Mouse (Mus musculus): Measurements from ENCODE around the gene Bdnf. TPM values are rescaled to one million over a fixed set of nuclear protein-coding genes. Genes with fewer than 3 reads are reported as not detected.
A peak's percentile ranks its signal among the peaks of the same experiment; 100 is the strongest.

Bdnf gene
- total and polyA plus RNA-seq, 3 experiments = 0.04 TPM; not detected in 2

- Histone ChIP-seq H3K79me2 (replicated peaks; ENCODE audit: control insufficient read depth, extremely low read depth, insufficient read depth, poor library complexity, severe bottlenecking) (no peaks in the 10 kb centered on the region), H3K9ac (ENCODE audit: insufficient read depth, low read depth) (no peak overlapping the region), H3K4me2 (ENCODE audit: insufficient read depth, low read depth, poor library complexity, severe bottlenecking) (no peak overlapping the region), H3K9me3 (replicated peaks; ENCODE audit: low read length) (no peaks in the 10 kb centered on the region), H3K4me3 (replicated peaks in 1 of 3; ENCODE audit: low read depth in 2 of 3, low read length in 2 of 3, poor library complexity in 1 of 3) (no peak overlapping the region), H3K4me1 (ENCODE audit: control insufficient read depth in 1 of 2, insufficient read depth in 2 of 2) (peaks cover 3 to 34% of the 10 kb centered on the region in 2 experiments; a peak in 3 of 4 replicates), H3K36me3 (replicated peaks in 1 of 2; ENCODE audit: control insufficient read depth in 1 of 2, insufficient read depth in 1 of 2, low read length in 1 of 2) (no peaks in the 10 kb centered on the region), H3K27ac (ENCODE audit: insufficient read depth, low read depth) (no peak overlapping the region), H3K27me3 (replicated peaks) (no peaks in the 10 kb centered on the region)
- DNase-seq (ENCODE audit: extremely low read depth) = no peak
- dilution Hi-C loops (cut with MboI; ENCODE audit: extremely low pct_ligation_motif_present, extremely low pct_unique_long_range_greater_than_20kb, low sequenced_read_pairs) (no loop called here), in situ Hi-C loops (cut with MboI; ENCODE audit: low pct_ligation_motif_present, low pct_unique_long_range_greater_than_20kb, low sequenced_read_pairs) (no loop called here)
- no peak for TF ChIP-seq TCF12 (IDR thresholded peaks at IDR 0.05; ENCODE audit: low read depth, low read length)
Observed at GRCm38 (mm10) chr2:109706524-109706923, 32.0 kb downstream of the Bdnf start.

GRCm38 (mm10) chr2:109709346-109709745 is 34.8 kb downstream of the Bdnf start:
- in situ Hi-C loops (cut with MboI; ENCODE audit: low pct_ligation_motif_present, low pct_unique_long_range_greater_than_20kb, low sequenced_read_pairs) = no loop called here
- TF ChIP-seq CHD1 (IDR thresholded peaks at IDR 0.05; ENCODE audit: low read depth, low read length) (0 out of 2 replicates have a peak, but pooled peaks have one; percentile 75), EP300 (IDR thresholded peaks at IDR 0.05; ENCODE audit: low read length) (peak; percentile 63), SMC3 (IDR thresholded peaks at IDR 0.05; ENCODE audit: low read depth, low read length) (no peak), IRF4 (IDR thresholded peaks at IDR 0.05; ENCODE audit: low read depth, low read length) (peak; percentile 49; the same call in 1 of the 2 replicates), MYC (IDR thresholded peaks at IDR 0.05; ENCODE audit: low read depth, low read length) (no peak), NELFE (IDR thresholded peaks at IDR 0.05; ENCODE audit: low read depth, low read length) (no peak), BHLHE40 (IDR thresholded peaks at IDR 0.05; ENCODE audit: low read depth, low read length) (peak; percentile 44)

GRCm38 (mm10) chr2:109711049-109711448 is 36.5 kb downstream of the Bdnf start:
- H3K9ac ChIP-seq (ENCODE audit: insufficient read depth, low read depth) = no peak overlapping the region
- H3K27me3 ChIP-seq (replicated peaks) = no peaks in the 10 kb centered on the region
- peaks cover 3 to 16% of the 10 kb centered on the region in 2 experiments; a peak in 3 of 4 replicates for H3K4me1 ChIP-seq (ENCODE audit: control insufficient read depth in 1 of 2, insufficient read depth in 2 of 2)
- dilution Hi-C loops (cut with MboI; ENCODE audit: extremely low pct_ligation_motif_present, extremely low pct_unique_long_range_greater_than_20kb, low sequenced_read_pairs) (no loop called here), in situ Hi-C loops (cut with MboI; ENCODE audit: low pct_ligation_motif_present, low pct_unique_long_range_greater_than_20kb, low sequenced_read_pairs) (no loop called here)
- H3K9me3 ChIP-seq (replicated peaks; ENCODE audit: low read length) = no peaks in the 10 kb centered on the region
- H3K27ac ChIP-seq (ENCODE audit: insufficient read depth, low read depth) = no peak overlapping the region
- DNase-seq (ENCODE audit: extremely low read depth) = no peak
- no peak overlapping the region for H3K4me3 ChIP-seq (replicated peaks in 1 of 3; ENCODE audit: low read depth in 2 of 3, low read length in 2 of 3, poor library complexity in 1 of 3)
- no peak overlapping the region for H3K4me2 ChIP-seq (ENCODE audit: insufficient read depth, low read depth, poor library complexity, severe bottlenecking)
- no peaks in the 10 kb centered on the region for H3K36me3 ChIP-seq (replicated peaks in 1 of 2; ENCODE audit: control insufficient read depth in 1 of 2, insufficient read depth in 1 of 2, low read length in 1 of 2)
- no peaks in the 10 kb centered on the region for H3K79me2 ChIP-seq (replicated peaks; ENCODE audit: control insufficient read depth, extremely low read depth, insufficient read depth, poor library complexity, severe bottlenecking)
- TF ChIP-seq ETS1 (conservative IDR thresholded peaks at IDR 0.05; ENCODE audit: low read depth, low read length) (no peak), USF1 (IDR thresholded peaks at IDR 0.05; ENCODE audit: low read depth, low read length) (no peak), POLR2AphosphoS2 (IDR thresholded peaks at IDR 0.05; ENCODE audit: low read depth, low read length) (no peak), IRF4 (IDR thresholded peaks at IDR 0.05; ENCODE audit: low read depth, low read length) (no peak)

More at GRCm38 (mm10) chr2:109709346-109709745, 34.8 kb downstream of the Bdnf start:
- H3K4me1 ChIP-seq (ENCODE audit: control insufficient read depth in 1 of 2, insufficient read depth in 2 of 2) = peaks cover 3 to 20% of the 10 kb centered on the region in 2 experiments; a peak in 3 of 4 replicates
- H3K4me3 ChIP-seq (replicated peaks in 1 of 3; ENCODE audit: low read depth in 2 of 3, low read length in 2 of 3, poor library complexity in 1 of 3) = no peak overlapping the region
- no peak overlapping the region for H3K9ac ChIP-seq (ENCODE audit: insufficient read depth, low read depth)
- DNase-seq (ENCODE audit: extremely low read depth) = peak; percentile 54
- no peak overlapping the region for H3K27ac ChIP-seq (ENCODE audit: insufficient read depth, low read depth)
- H3K79me2 ChIP-seq (replicated peaks; ENCODE audit: control insufficient read depth, extremely low read depth, insufficient read depth, poor library complexity, severe bottlenecking) = no peaks in the 10 kb centered on the region
- no peaks in the 10 kb centered on the region for H3K36me3 ChIP-seq (replicated peaks in 1 of 2; ENCODE audit: control insufficient read depth in 1 of 2, insufficient read depth in 1 of 2, low read length in 1 of 2)
- dilution Hi-C loops (cut with MboI; ENCODE audit: extremely low pct_ligation_motif_present, extremely low pct_unique_long_range_greater_than_20kb, low sequenced_read_pairs) = no loop called here
- H3K27me3 ChIP-seq (replicated peaks) = no peaks in the 10 kb centered on the region
- no peaks in the 10 kb centered on the region for H3K9me3 ChIP-seq (replicated peaks; ENCODE audit: low read length)
- H3K4me2 ChIP-seq (ENCODE audit: insufficient read depth, low read depth, poor library complexity, severe bottlenecking) = no peak overlapping the region
